Mouse (Mus musculus) embryonic facial prominence, embryonic 11.5 days (tissue): Measurements from ENCODE around the gene Ms4a6d. TPM values are rescaled to one million over a fixed set of nuclear protein-coding genes. Genes with fewer than 3 reads are reported as not detected.
A peak's percentile ranks its signal among the peaks of the same experiment; 100 is the strongest.
"Not testable (repeated sequence)": the region's sequence is repeated elsewhere in the genome, so short reads cannot be mapped to it uniquely, and the experiment has no call there.

Experiments
- ATAC-seq: fragments of 200-750 bp; cut with Nextera tagmentation; replicated peaks from 2 replicates; pipeline ENCODE4 v1.8.0; 2017; ENCODE audit warnings: low read depth; ENCODE audit not compliant: insufficient number of reproducible peaks, low FRiP score, low TSS enrichment
- DNase-seq: peaks from one replicate; pipeline ENCODE4 v3.0.0-alpha.2; 2015; ENCODE audit warnings: low spot score
- H3K27ac ChIP-seq: fragments of 300-500 bp; sonication (generic); replicated peaks from 2 replicates; pipeline ENCODE4 v1.5.1; 2014; ENCODE audit warnings: mild to moderate bottlenecking, low read depth, low read length, control low read depth
- H3K27me3 ChIP-seq: fragments of 300-500 bp; sonication (generic); 2 replicates; pipeline ENCODE4 v1.6.1; 2014; ENCODE audit warnings: mild to moderate bottlenecking, low read length, moderate library complexity, mixed read lengths; ENCODE audit not compliant: control insufficient read depth, insufficient read depth
- H3K36me3 ChIP-seq: fragments of 300-500 bp; sonication (generic); replicated peaks from 2 replicates; pipeline ENCODE4 v1.6.1; 2014; ENCODE audit warnings: low read depth, mild to moderate bottlenecking, low read length, moderate library complexity, mixed read lengths; ENCODE audit not compliant: control insufficient read depth, insufficient read depth
- H3K4me1 ChIP-seq: fragments of 300-500 bp; sonication (generic); 2 replicates; pipeline ENCODE4 v1.6.1; 2014; ENCODE audit warnings: low read length, mixed read lengths; ENCODE audit not compliant: control insufficient read depth, insufficient read depth
- H3K4me2 ChIP-seq: fragments of 300-500 bp; sonication (generic); 2 replicates; pipeline ENCODE4 v1.6.1; 2014; ENCODE audit warnings: low read depth, mild to moderate bottlenecking, control low read depth, low read length, moderate library complexity
- H3K4me3 ChIP-seq: fragments of 300-500 bp; sonication (generic); 2 replicates; pipeline ENCODE4 v1.5.1; 2014; ENCODE audit warnings: low read depth, low read length, control low read depth
- H3K9ac ChIP-seq: fragments of 300-500 bp; sonication (generic); replicated peaks from 2 replicates; pipeline ENCODE4 v1.6.1; 2014; ENCODE audit warnings: mild to moderate bottlenecking, control low read depth, low read length
- H3K9me3 ChIP-seq: fragments of 300-500 bp; sonication (generic); replicated peaks from 2 replicates; pipeline ENCODE4 v1.6.1; 2016; ENCODE audit warnings: mild to moderate bottlenecking, low read length, inconsistent platforms, mixed read lengths; ENCODE audit not compliant: control insufficient read depth
- WGBS: fragments of 180-500 bp; shearing (Covaris S2); extraction: QIAGEN DNeasy Blood & Tissue Kit; methylation state at CpG from one replicate; pipeline ENCODE4 v1.1.7; 2014; 5-methylcytosine and 5-hydroxymethylcytosine counted together
- polyA plus RNA-seq: library from polyadenylated mRNA; unstranded; fragments of >200 nt; fragmentation: Nextera tagmentation; extraction: Ambion mirVana; gene quantifications from 2 replicates; pipeline ENCODE4 v1.2.1, GENCODE M21; 2014

The Ms4a6d gene
- polyA plus RNA-seq, 1 experiment from 2014 or later, result 2.5 TPM

DNA sequence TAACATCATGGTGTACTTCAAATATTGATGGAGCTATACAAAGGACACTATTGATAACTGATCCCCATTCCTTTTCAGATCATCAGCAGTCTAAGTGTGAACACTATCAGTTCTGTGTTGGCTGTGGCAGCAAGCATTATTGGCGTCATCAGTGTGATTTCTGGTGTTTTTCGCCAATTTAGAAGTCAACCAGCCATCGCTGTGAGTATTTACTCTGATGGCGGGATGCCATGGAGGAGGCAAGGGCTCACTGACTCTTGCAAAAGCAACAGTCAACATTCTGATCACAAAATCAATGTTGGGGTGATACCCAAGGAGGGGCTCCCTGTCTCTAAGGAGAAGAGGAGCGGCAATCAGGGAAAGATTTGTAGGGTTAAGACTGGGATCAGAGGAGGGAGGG is 49.9 kb downstream of the Ms4a6d start:
- ATAC-seq (no peak), DNase-seq (no peak)
- H3K27ac ChIP-seq, result no peak overlapping the region
- 89% methylated on average over 5 of the region's 5 CpGs for WGBS
- no peak overlapping the region for H3K4me3 ChIP-seq
- no peak overlapping the region for H3K4me2 ChIP-seq
- H3K9ac ChIP-seq, result no peak overlapping the region
- no peaks in the 10 kb centered on the region for H3K9me3 ChIP-seq
- no peaks in the 10 kb centered on the region for H3K36me3 ChIP-seq
- H3K27me3 ChIP-seq, result no peaks in the 10 kb centered on the region
- H3K4me1 ChIP-seq, result no peaks in the 10 kb centered on the region

DNA sequence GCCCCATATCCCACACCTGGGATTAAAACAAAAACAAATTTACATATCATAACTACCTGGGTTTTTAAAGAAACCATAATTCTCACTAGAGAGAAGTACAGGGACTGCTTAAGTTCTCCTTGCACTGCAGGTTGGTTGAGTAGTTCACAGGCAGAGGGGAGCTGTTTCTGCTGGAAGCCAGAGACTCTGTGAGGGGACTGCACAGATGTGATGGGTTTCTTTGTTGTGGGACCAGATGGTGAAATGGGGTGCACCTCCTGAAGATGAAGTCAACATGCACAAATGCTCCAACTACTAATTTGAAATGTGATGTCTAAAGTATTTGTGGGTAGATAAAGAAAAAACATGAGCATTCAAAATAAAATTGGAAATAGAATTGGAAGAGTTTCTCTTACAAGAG is 56.7 kb downstream of the Ms4a6d start:
- Histone ChIP-seq H3K4me1 (no peaks in the 10 kb centered on the region), H3K4me2 (no peak overlapping the region), H3K36me3 (no peaks in the 10 kb centered on the region), H3K4me3 (no peak overlapping the region), H3K27me3 (no peaks in the 10 kb centered on the region), H3K9ac (no peak overlapping the region), H3K27ac (no peak overlapping the region), H3K9me3 (no peaks in the 10 kb centered on the region)
- ATAC-seq (no peak), DNase-seq (no peak)

DNA sequence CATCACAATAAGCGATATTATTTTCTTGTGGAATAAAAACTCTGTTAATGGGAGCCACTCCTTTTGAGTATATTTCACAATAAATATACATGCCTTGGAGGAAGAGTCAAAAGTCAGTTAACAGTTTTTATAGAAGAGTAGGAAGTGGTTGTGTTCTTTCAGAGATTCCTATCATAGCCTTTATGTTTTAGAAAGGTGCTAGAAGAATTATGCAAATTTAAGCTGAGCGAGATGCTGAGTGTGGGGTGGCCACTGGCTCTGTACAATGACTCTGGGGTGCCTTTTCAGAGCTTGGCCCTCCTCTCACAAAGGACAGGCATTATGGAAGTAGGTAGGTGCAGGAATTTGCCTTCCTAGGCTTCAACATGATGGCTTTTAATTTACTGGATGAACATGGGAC is 60.3 kb downstream of the Ms4a6d start:
- not testable (repeated sequence) for H3K4me3 ChIP-seq, H3K4me2 ChIP-seq, ATAC-seq, H3K9ac ChIP-seq, DNase-seq, H3K4me1 ChIP-seq, H3K36me3 ChIP-seq, H3K27me3 ChIP-seq, H3K9me3 ChIP-seq, H3K27ac ChIP-seq
- 86% methylated on average over 2 of the region's 2 CpGs for WGBS

DNA sequence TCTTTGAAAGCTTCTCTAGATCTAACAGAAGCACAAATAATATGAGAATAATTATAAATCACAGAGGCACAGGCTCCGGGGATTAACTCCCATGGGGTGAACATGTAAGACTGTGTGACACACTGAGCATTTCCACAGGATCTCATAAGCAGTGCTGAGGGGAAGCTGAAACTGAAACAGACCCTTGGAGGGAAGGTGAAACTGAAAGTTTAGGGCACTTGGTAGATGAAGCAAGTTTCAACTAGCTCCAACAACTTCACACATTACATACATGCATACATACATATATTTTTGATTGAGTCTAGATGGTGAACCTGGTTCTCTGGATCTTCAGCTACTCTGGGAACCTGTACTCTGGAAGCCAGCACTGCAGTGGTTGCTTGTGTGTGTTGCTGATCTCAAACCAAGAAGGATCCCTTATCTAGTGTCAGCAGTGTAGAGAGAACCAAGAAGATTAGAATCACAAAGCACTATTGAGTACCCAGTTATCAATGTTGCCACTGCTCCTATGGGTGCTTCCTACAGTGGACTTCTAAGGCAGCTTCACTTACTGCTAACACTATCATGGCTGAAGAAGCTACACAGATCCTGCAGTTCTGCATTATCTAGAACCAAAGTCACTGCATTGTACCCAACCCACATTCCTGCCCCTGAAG is 64.4 kb downstream of the Ms4a6d start:
- H3K4me2 ChIP-seq, H3K9me3 ChIP-seq, H3K27ac ChIP-seq, H3K9ac ChIP-seq, H3K4me3 ChIP-seq, ATAC-seq, H3K36me3 ChIP-seq, DNase-seq, H3K27me3 ChIP-seq, H3K4me1 ChIP-seq: not testable (repeated sequence)
- 84% methylated on average over 1 of the region's 1 CpGs for WGBS

DNA sequence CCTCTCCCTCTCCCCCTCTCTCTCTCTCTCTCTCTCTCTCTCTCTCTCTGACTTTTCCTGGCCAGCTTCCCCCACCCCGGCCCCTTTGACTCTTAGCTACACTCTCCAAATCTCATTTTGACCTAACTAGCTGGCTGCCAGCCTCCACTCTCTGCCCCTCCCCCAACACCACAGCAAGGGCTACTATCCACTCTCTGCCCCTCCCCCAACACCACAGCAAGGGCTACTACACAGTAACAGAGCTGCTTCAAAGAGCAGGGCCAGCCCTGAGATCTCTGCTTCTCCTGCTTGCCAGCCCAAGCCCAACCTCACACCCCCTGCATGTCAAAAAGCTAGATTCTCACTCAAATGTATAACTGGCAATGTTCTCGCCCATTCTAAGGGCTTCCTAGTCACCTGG is 67.3 kb downstream of the Ms4a6d start:
- H3K4me2 ChIP-seq, result no peak overlapping the region
- H3K36me3 ChIP-seq, result no peaks in the 10 kb centered on the region
- WGBS, result 14% methylated on average over 2 of the region's 2 CpGs
- no peak overlapping the region for H3K27ac ChIP-seq
- no peaks in the 10 kb centered on the region for H3K9me3 ChIP-seq
- no peak overlapping the region for H3K4me3 ChIP-seq
- no peaks in the 10 kb centered on the region for H3K27me3 ChIP-seq
- H3K4me1 ChIP-seq, result no peaks in the 10 kb centered on the region
- H3K9ac ChIP-seq, result no peak overlapping the region
- DNase-seq (peak; percentile 31), ATAC-seq (no peak)

Other genes starting within 250 kb of the Ms4a6d start
- 1.1 and 1.7 TPM in 2 replicates for gene Ms4a4a, start 229.3 kb downstream of the Ms4a6d start, polyA plus RNA-seq
- gene Ms4a4c, start 200.1 kb downstream of the Ms4a6d start, polyA plus RNA-seq, result not detected in 2 replicates
- not detected in 2 replicates for gene Ms4a4b, start 161.3 kb downstream of the Ms4a6d start, polyA plus RNA-seq
- 1.1 and 1.5 TPM in 2 replicates for gene Ms4a6c, start 135.5 kb downstream of the Ms4a6d start, polyA plus RNA-seq
- gene Gm8369, start 118.9 kb downstream of the Ms4a6d start, polyA plus RNA-seq, result not detected in 2 replicates
- 2.4 and 2.7 TPM in 2 replicates for gene Ms4a6b, start 88.3 kb downstream of the Ms4a6d start, polyA plus RNA-seq
- 0.49 and 0.91 TPM in 2 replicates for gene Ms4a4d, start 68.0 kb downstream of the Ms4a6d start, polyA plus RNA-seq
- gene Ms4a2, start 18.9 kb upstream of the Ms4a6d start, polyA plus RNA-seq, result 0.17 and 0.22 TPM in 2 replicates
- 0.36 and 0.52 TPM in 2 replicates for gene Ms4a3, start 36.0 kb upstream of the Ms4a6d start, polyA plus RNA-seq
- not detected in 2 replicates for gene Oosp2, start 55.7 kb upstream of the Ms4a6d start, polyA plus RNA-seq
- gene Oosp1, start 86.3 kb upstream of the Ms4a6d start, polyA plus RNA-seq, result not detected in 2 replicates
- gene Oosp3, start 92.2 kb upstream of the Ms4a6d start, polyA plus RNA-seq, result not detected in 2 replicates
- gene Gif, start 142.7 kb upstream of the Ms4a6d start, polyA plus RNA-seq, result not detected in 2 replicates
- 53.7 and 60.8 TPM in 2 replicates for gene Mrpl16, start 165.5 kb upstream of the Ms4a6d start, polyA plus RNA-seq
- 10.8 and 13.0 TPM in 2 replicates for gene Stx3, start 214.6 kb upstream of the Ms4a6d start, polyA plus RNA-seq
- not detected in 2 replicates for gene Olfr1417, start 234.4 kb upstream of the Ms4a6d start, polyA plus RNA-seq